Mouse (Mus musculus) C2C12 (cell line): ENCODE measurements at regions not wholly inside any gene's neighbourhood (a gene's known extent, or its start where the extent isn't known, plus 50 kb on each side); places are given as distances from the start of the nearest gene placed in this dataset.

Source experiments
- CTCF ChIP-seq: IDR thresholded peaks from one replicate; pipeline ENCODE4 v1.5.1; 2011; ENCODE audit not compliant: control insufficient read depth, insufficient read depth, insufficient read length
- FOSL1 ChIP-seq: IDR thresholded peaks from one replicate; pipeline ENCODE4 v1.8.0; 2011; ENCODE audit warnings: mild to moderate bottlenecking, low read length; ENCODE audit not compliant: poor library complexity, insufficient read depth, severe bottlenecking

DNA sequence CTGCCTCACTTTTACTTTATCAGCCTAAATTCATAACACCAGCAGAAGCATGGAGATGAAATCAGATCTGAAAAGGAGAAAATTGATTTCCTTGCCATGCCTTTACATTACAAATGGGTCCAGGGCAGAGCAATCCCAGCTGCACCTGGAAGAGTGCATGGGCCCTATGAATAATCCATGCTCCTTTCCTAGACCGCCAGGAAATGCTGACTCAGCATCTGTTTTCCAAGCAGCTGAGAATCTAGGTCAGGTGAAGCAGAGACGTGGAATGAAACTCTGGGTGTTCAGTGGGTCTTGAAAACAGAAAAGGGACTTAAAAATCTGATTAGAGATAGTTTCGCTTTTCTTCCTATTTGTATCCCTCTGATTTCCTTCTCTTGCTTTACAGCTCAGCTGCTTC, 163.8 kb upstream of the Gm10192 start:
- TF ChIP-seq CTCF (no peak), FOSL1 (no peak)
